Mouse (Mus musculus) testis, adult 2 months (tissue): ENCODE data around the gene Mblac1.

Experiments
- CTCF ChIP-seq: fragments of 200-500 bp; IDR thresholded peaks from 2 replicates; pipeline ENCODE4 v1.5.1; 2012; ENCODE audit warnings: low read depth, mild to moderate bottlenecking, inconsistent platforms, low read length, moderate library complexity; ENCODE audit not compliant: control insufficient read depth, insufficient read depth, insufficient replicate concordance
- POLR2A ChIP-seq: fragments of 200-500 bp; IDR thresholded peaks from 2 replicates; pipeline ENCODE4 v1.6.1; 2012; ENCODE audit warnings: low read depth, mild to moderate bottlenecking, inconsistent platforms, low read length, moderate library complexity; ENCODE audit not compliant: control insufficient read depth

- TF ChIP-seq CTCF (no peak), POLR2A (no peak)
Measured at GRCm38 (mm10) chr5:138154390-138154789, 39.7 kb upstream of the Mblac1 start.
